Comparison of ENCODE assay signal across 33 mouse cellular contexts in the genomic region with DNA sequence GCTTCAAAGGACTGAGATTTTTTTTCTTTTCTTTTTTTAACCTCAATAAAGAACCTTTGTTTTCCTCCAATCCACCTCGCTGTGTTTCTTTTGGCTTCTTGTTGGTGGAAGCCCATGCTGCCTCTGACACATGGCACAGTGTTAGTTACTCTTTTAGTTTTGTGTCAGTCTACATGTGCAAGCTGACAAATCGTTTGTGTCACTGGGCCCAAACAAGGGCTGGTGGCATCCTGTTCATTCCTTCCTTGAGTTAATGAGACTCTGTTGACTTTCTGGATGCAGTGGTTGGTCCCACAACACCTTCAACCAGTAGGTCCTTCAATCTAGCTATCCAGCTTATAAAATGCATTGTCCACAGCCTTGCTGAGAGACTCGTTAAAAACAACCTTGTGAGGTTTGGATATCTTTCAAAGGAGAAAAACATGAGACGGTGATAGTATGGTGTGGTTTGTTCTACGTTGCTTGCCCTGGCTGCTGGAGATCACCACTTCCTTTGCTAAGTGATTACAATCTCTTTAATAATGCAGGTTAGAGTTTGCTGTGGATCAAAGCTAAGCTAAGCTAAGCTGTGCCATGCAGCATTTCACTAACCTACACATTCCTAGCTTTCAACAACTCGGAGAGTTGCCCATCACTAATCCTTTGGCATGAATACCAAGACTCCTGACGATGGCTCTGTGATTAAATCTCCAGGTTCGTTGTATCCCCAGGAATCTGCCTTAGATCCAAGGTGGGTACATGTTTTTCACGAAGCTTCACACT. TPM values are rescaled to one million over a fixed set of nuclear protein-coding genes. Genes with fewer than 3 reads are reported as not detected.
DNase-seq lines count a peak whose midpoint lies in the region; ATAC-seq and TF ChIP-seq lines count a peak whose summit lies in the region.
"Had no signal": no experiment of that assay in that cellular context is flagged by ENCODE, and none has a peak within 500 bp of the region (broad histone marks: within the 10 kb centered on the region; RNA-seq: fewer than 3 reads in every experiment).

No protein-coding gene starts in this region.

- no peaks in the 10 kb centered on the region for H3K27me3 ChIP-seq in forebrain, postnatal 0 days (ENCODE audit: insufficient read depth, low read length)
- H3K27me3 ChIP-seq in kidney, embryonic 14.5 days (ENCODE audit: control insufficient read depth, insufficient read depth, low read length): no peaks in the 10 kb centered on the region
- H3K27me3 ChIP-seq: embryonic facial prominence, embryonic 13.5 days; forebrain, embryonic 13.5 days; intestine, embryonic 15.5 days had no signal

- no peaks in the 10 kb centered on the region for H3K9me3 ChIP-seq in forebrain, postnatal 0 days (ENCODE audit: low read length)
- H3K9me3 ChIP-seq in kidney, embryonic 14.5 days (ENCODE audit: control insufficient read depth, low read length): no peaks in the 10 kb centered on the region
- H3K9me3 ChIP-seq: embryonic facial prominence, embryonic 10.5 days; embryonic facial prominence, embryonic 13.5 days; forebrain, embryonic 10.5 days; forebrain, embryonic 13.5 days; G1E; heart, embryonic 12.5 days; heart, embryonic 15.5 days; intestine, embryonic 15.5 days had no signal

- 65% methylated on average over 9 of the region's 9 CpGs for WGBS in forebrain, postnatal 0 days
- WGBS in kidney, embryonic 14.5 days: 81% methylated on average over 9 of the region's 9 CpGs

- peak; percentile 94 for ATAC-seq in CD4-positive, CD25-positive, alpha-beta regulatory T cell, adult 4 months
- ATAC-seq in activated CD4-positive, CD25-positive, alpha-beta regulatory T cell, adult 4 months: peak; percentile 99
- ATAC-seq in forebrain, postnatal 0 days: no peak
- no peak for ATAC-seq in kidney, embryonic 14.5 days (ENCODE audit: low FRiP score, low TSS enrichment)
- ATAC-seq: forebrain, embryonic 13.5 days; forebrain, embryonic 16.5 days; hindbrain, postnatal 0 days; intestine, embryonic 15.5 days had no signal

- H3K4me2 ChIP-seq in forebrain, postnatal 0 days (ENCODE audit: low read depth): no peak overlapping the region
- no peak overlapping the region for H3K4me2 ChIP-seq in kidney, embryonic 14.5 days (replicated peaks; ENCODE audit: low read depth, low read length)
- H3K4me2 ChIP-seq: embryonic facial prominence, embryonic 13.5 days; forebrain, embryonic 13.5 days; heart, embryonic 12.5 days; heart, embryonic 15.5 days; hindbrain, embryonic 14.5 days; intestine, embryonic 15.5 days had no signal

- no peaks in the 10 kb centered on the region for H3K36me3 ChIP-seq in forebrain, postnatal 0 days (ENCODE audit: insufficient read depth)
- no peaks in the 10 kb centered on the region for H3K36me3 ChIP-seq in kidney, embryonic 14.5 days (ENCODE audit: control insufficient read depth, insufficient read depth, low read length)
- H3K36me3 ChIP-seq: embryonic facial prominence, embryonic 10.5 days; embryonic facial prominence, embryonic 13.5 days; forebrain, embryonic 10.5 days; G1E; heart, embryonic 12.5 days; heart, embryonic 15.5 days; intestine, embryonic 15.5 days had no signal

- DNase-seq in 416B (ENCODE audit: low read depth): peak; percentile 8
- peak; percentile 71 for DNase-seq in induced T-regulatory cell, adult 2 months (ENCODE audit: low read depth)
- DNase-seq in forebrain, postnatal 0 days: no peak
- no peak for DNase-seq in adrenal gland, adult 8-10 months
- no peak for DNase-seq in adrenal gland, postnatal 14 days
- DNase-seq: adrenal gland, postnatal 25 days; B cell, adult 2 months; cerebellum, adult 11-12 months; cerebellum, adult 8-10 months; cerebellum, postnatal 10 days; cerebellum, postnatal 36 days; embryo, embryonic 11 days; gastrocnemius, adult 2 months; gastrocnemius, postnatal 14 days; heart, adult 18-20 months; heart, postnatal 14 days; heart, postnatal 4 days; kidney, adult 11 months had no signal

- H3K9ac ChIP-seq in forebrain, postnatal 0 days: no peak overlapping the region
- no peak overlapping the region for H3K9ac ChIP-seq in kidney, embryonic 14.5 days (ENCODE audit: low read depth, low read length)
- H3K9ac ChIP-seq: embryonic facial prominence, embryonic 13.5 days; forebrain, embryonic 13.5 days; heart, embryonic 12.5 days; heart, embryonic 15.5 days; hindbrain, embryonic 14.5 days; intestine, embryonic 15.5 days had no signal

- no peak overlapping the region for H3K27ac ChIP-seq in forebrain, postnatal 0 days (ENCODE audit: low read depth, low read length)
- no peak overlapping the region for H3K27ac ChIP-seq in kidney, embryonic 14.5 days (ENCODE audit: low read depth, low read length)
- H3K27ac ChIP-seq: embryonic facial prominence, embryonic 10.5 days; embryonic facial prominence, embryonic 13.5 days; forebrain, embryonic 10.5 days; forebrain, embryonic 13.5 days; gastrocnemius, adult 2 months; heart, embryonic 15.5 days; hindbrain, embryonic 14.5 days; hindbrain, postnatal 0 days; intestine, embryonic 15.5 days had no signal

- H3K4me1 ChIP-seq in forebrain, postnatal 0 days (ENCODE audit: insufficient read depth): no peaks in the 10 kb centered on the region
- no peaks in the 10 kb centered on the region for H3K4me1 ChIP-seq in kidney, embryonic 14.5 days (ENCODE audit: control insufficient read depth, insufficient read depth, low read length)
- H3K4me1 ChIP-seq: embryonic facial prominence, embryonic 10.5 days; embryonic facial prominence, embryonic 13.5 days; forebrain, embryonic 13.5 days; intestine, embryonic 15.5 days had no signal

- no peak overlapping the region for H3K4me3 ChIP-seq in forebrain, postnatal 0 days (ENCODE audit: low read depth, low read length)
- no peak overlapping the region for H3K4me3 ChIP-seq in kidney, embryonic 14.5 days (ENCODE audit: low read length)
- H3K4me3 ChIP-seq: embryonic facial prominence, embryonic 10.5 days; embryonic facial prominence, embryonic 13.5 days; erythroblast, embryonic 14.5 days; forebrain, embryonic 10.5 days; forebrain, embryonic 13.5 days; gastrocnemius, adult 2 months; heart, embryonic 12.5 days; heart, embryonic 15.5 days; intestine, embryonic 15.5 days had no signal

- TF ChIP-seq CTCF in forebrain, postnatal 0 days (IDR thresholded peaks at IDR 0.05; ENCODE audit: low read depth): no peak

RNA-seq across cellular contexts. Expression of a gene that starts 12.6 kb away (rescaled TPM):
- 10 to 100 TPM; 68.1 to 69.0 TPM for polyA plus RNA-seq in CD4-positive, CD25-positive, alpha-beta regulatory T cell, adult 4 months (2017; shearing (Covaris generic))
- 10 to 100 TPM; 51.0 to 52.1 TPM for polyA plus RNA-seq in activated CD4-positive, CD25-positive, alpha-beta regulatory T cell, adult 4 months (2017; shearing (Covaris generic))
- 57.6 and 60.9 TPM in 2 replicates for total RNA-seq in forebrain, postnatal 0 days (2014; rRNA removed)
- 38.4 and 45.8 TPM in 2 replicates for polyA plus RNA-seq in forebrain, postnatal 0 days (2015; fragmentation: Nextera tagmentation; extraction: Ambion mirVana)
- polyA plus RNA-seq in kidney, embryonic 14.5 days (2014; fragmentation: Nextera tagmentation; extraction: Ambion mirVana): 14.2 and 30.7 TPM in 2 replicates
- total RNA-seq in adrenal gland, adult 8-10 months (2022): 10 to 100 TPM; 20.7 to 34.0 (median 22.7) TPM
- total RNA-seq in adrenal gland, postnatal 14 days (2021): 20.2 and 23.1 TPM in 2 replicates

Comparison
In these comparisons a context has a peak if more than half of its experiments do, and no peak if none do; other contexts are left out.
1. DNase-seq: peak in 416B (single experiment) and induced T-regulatory cell, adult 2 months (single experiment); none in forebrain, postnatal 0 days (single experiment), adrenal gland, adult 8-10 months (single experiment) and adrenal gland, postnatal 14 days (single experiment).
2. ATAC-seq: peak in CD4-positive, CD25-positive, alpha-beta regulatory T cell, adult 4 months (single experiment) and activated CD4-positive, CD25-positive, alpha-beta regulatory T cell, adult 4 months (single experiment); none in forebrain, postnatal 0 days (single experiment) and kidney, embryonic 14.5 days (single experiment).